Mouse (Mus musculus) urinary bladder, adult 18-20 months (tissue): ENCODE results near the gene Olfr705.
"Not testable (repeated sequence)": the region's sequence is repeated elsewhere in the genome, so short reads cannot be mapped to it uniquely, and the experiment has no call there.

Experiments used
- DNase-seq, 2 experiments: peaks; one replicate each; pipeline ENCODE4 v3.0.0; 2022; ENCODE audit warnings: low spot score in 2 of 2, mixed read lengths in 2 of 2

Gene Olfr705

GRCm38 (mm10) chr7:106876791-106877190, at the start of gene Olfr705:
Gene Olfr705, minus strand, starts transcription at chr7:106876891.
- DNase-seq = no peak

- not testable (repeated sequence) for DNase-seq
Measured at GRCm38 (mm10) chr7:106920961-106921360, 44.3 kb upstream of the Olfr705 start.

GRCm38 (mm10) chr7:106907676-106908075, 31.0 kb upstream of the Olfr705 start, which contains the start of gene Olfr1532-ps1:
Gene Olfr1532-ps1, plus strand, starts transcription at chr7:106908001.
- DNase-seq = no peak

GRCm38 (mm10) chr7:106901141-106901540, 24.4 kb upstream of the Olfr705 start, which contains the start of gene Olfr707:
Gene Olfr707, minus strand, starts transcription at chr7:106901241.
- DNase-seq = not testable (repeated sequence)

GRCm38 (mm10) chr7:106888062-106888461, 11.4 kb upstream of the Olfr705 start, which contains the start of gene Olfr706:
Gene Olfr706, minus strand, starts transcription at chr7:106888162.
- no peak for DNase-seq

GRCm38 (mm10) chr7:106862885-106863284, 13.8 kb downstream of the Olfr705 start, which contains the start of gene Olfr704:
Gene Olfr704, plus strand, starts transcription at chr7:106863185.
- no peak for DNase-seq

- no peak for DNase-seq
Measured at GRCm38 (mm10) chr7:106843060-106843459, 33.6 kb downstream of the Olfr705 start, which contains the start of gene Olfr703. Gene Olfr703, plus strand, starts transcription at chr7:106843360.

GRCm38 (mm10) chr7:106833793-106834192, 42.9 kb downstream of the Olfr705 start, which contains the start of gene Olfr702:
Gene Olfr702, minus strand, starts transcription at chr7:106833893.
- DNase-seq = no peak
